Mouse (Mus musculus): ENCODE measurements at regions not wholly inside any gene's neighbourhood (a gene's known extent, or its start where the extent isn't known, plus 50 kb on each side); places are given as distances from the start of the nearest gene placed in this dataset.

- TF ChIP-seq POLR2A (IDR thresholded peaks at IDR 0.05; ENCODE audit: insufficient read depth, low read depth, low read length) (no peak), CTCF (IDR thresholded peaks at IDR 0.05) (no peak), EP300 (IDR thresholded peaks at IDR 0.05; ENCODE audit: insufficient read depth, low read depth, low read length) (no peak)
Measured at GRCm38 (mm10) chr10:99568424-99568823, 191.0 kb downstream of the Csl start.
